9 mouse cellular contexts compared by ENCODE assay signal in the genomic region with DNA sequence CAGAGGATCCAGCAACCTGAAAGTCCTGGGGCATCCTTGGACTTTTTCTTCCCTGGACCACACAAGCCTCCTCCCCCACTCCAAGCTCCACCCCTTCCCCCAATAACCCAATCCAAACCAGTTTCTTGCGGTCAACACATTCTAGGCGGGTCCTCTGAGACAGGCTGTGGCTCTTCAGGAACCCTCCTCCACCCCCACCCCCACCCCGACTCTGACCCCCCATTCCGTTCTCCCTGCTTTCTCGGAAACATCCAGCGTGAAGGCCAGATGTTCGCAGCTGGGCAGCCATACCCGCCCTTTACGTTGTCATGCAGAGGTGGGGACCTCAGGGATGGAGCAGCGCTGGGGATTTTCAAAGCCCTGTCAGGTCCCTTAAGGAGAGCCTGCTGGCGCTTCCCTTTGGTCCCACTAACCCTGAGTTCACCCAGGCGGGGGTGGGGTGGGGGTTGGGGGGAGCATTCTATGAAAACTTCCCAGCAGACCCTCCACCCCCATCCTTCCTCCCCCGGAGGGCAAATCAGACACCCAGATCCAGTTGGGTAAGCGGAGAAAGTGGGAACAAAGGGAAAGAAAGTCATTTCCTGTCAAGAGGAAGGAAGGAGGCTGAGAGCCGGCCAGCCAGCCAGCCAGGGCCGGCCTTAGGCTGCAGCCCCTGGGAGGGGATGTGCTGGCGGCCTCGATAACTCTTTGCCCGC. TPM values are rescaled to one million over a fixed set of nuclear protein-coding genes. Genes with fewer than 3 reads are reported as not detected.
A peak's percentile ranks its signal among the peaks of the same experiment; 100 is the strongest.
DNase-seq lines count a peak whose midpoint lies in the region; ATAC-seq lines count a peak whose summit lies in the region.
"Had no signal": no experiment of that assay in that cellular context is flagged by ENCODE, and none has a peak within 500 bp of the region (broad histone marks: within the 10 kb centered on the region; RNA-seq: fewer than 3 reads in every experiment).

No protein-coding gene starts in this region.

- H3K4me1 ChIP-seq in forebrain, embryonic 15.5 days = peaks cover 18% of the 10 kb centered on the region
- peaks cover 36% of the 10 kb centered on the region for H3K4me1 ChIP-seq in intestine, embryonic 15.5 days (replicated peaks)

- no peak overlapping the region for H3K27ac ChIP-seq in forebrain, embryonic 15.5 days (replicated peaks)
- H3K27ac ChIP-seq in intestine, embryonic 15.5 days = peak overlapping the region; percentile 91

- H3K4me3 ChIP-seq in forebrain, embryonic 15.5 days = peak overlapping the region; percentile 57
- H3K4me3 ChIP-seq in intestine, embryonic 15.5 days (replicated peaks) = peak overlapping the region; percentile 74

- peak; percentile 96 for DNase-seq in ZHBTc4 (ENCODE audit: low read depth, low spot score)
- peak; percentile 91 for DNase-seq in lung, postnatal 10 days
- DNase-seq in layer of hippocampus, adult 18-20 months (ENCODE audit: low spot score in 2 of 2) = no peak
- DNase-seq in spleen, adult 18-20 months = no peak
- DNase-seq in spleen, postnatal 14 days (ENCODE audit: low spot score in 2 of 2) = no peak

- H3K9ac ChIP-seq in forebrain, embryonic 15.5 days (replicated peaks) = peak overlapping the region; percentile 16; the same call in 1 of the 2 replicates
- H3K9ac ChIP-seq in intestine, embryonic 15.5 days = peak overlapping the region; percentile 84

- H3K36me3 ChIP-seq in forebrain, embryonic 15.5 days = no peaks in the 10 kb centered on the region
- H3K36me3 ChIP-seq in intestine, embryonic 15.5 days = peaks cover 12% of the 10 kb centered on the region

- H3K9me3 ChIP-seq in forebrain, embryonic 15.5 days = no peaks in the 10 kb centered on the region
- H3K9me3 ChIP-seq in intestine, embryonic 15.5 days = no peaks in the 10 kb centered on the region

- 3% methylated on average over 19 of the region's 19 CpGs for WGBS in forebrain, embryonic 15.5 days
- WGBS in intestine, embryonic 15.5 days = 3% methylated on average over 19 of the region's 19 CpGs

- ATAC-seq in forebrain, embryonic 15.5 days (replicated peaks) = no peak
- ATAC-seq in intestine, embryonic 15.5 days = peak; percentile 57
- ATAC-seq in granulocyte monocyte progenitor cell, adult 5-6 weeks (replicated peaks; ENCODE audit: poor library complexity, severe bottlenecking) = no peak

- H3K27me3 ChIP-seq in forebrain, embryonic 15.5 days = peaks cover 25% of the 10 kb centered on the region
- no peaks in the 10 kb centered on the region for H3K27me3 ChIP-seq in intestine, embryonic 15.5 days (replicated peaks)

- H3K4me2 ChIP-seq in forebrain, embryonic 15.5 days (replicated peaks) = peak overlapping the region; percentile 91
- peak overlapping the region; percentile 90 for H3K4me2 ChIP-seq in intestine, embryonic 15.5 days (replicated peaks)

RNA-seq across cellular contexts. Expression of a gene that starts 7.5 kb away (rescaled TPM):
- 17.4 and 22.6 TPM in 2 replicates for polyA plus RNA-seq in forebrain, embryonic 15.5 days (2015; fragmentation: Nextera tagmentation; extraction: Ambion mirVana)
- polyA plus RNA-seq in intestine, embryonic 15.5 days (2015; fragmentation: Nextera tagmentation; extraction: Ambion mirVana) = 63.9 and 68.9 TPM in 2 replicates
- under 1 TPM; 0.61 to 0.74 TPM for total RNA-seq in layer of hippocampus, adult 18-20 months (2021)
- 0.11 and 0.36 TPM in 2 replicates for total RNA-seq in granulocyte monocyte progenitor cell, adult 5-6 weeks (2014; fragmentation: Nextera tagmentation)
- not detected in 2 replicates for total RNA-seq in granulocyte monocyte progenitor cell, adult 5-6 weeks (2017)

RNA-seq across cellular contexts. Expression of a gene that starts 20.1 kb away (rescaled TPM):
- 0.17 TPM in 2 replicates for polyA plus RNA-seq in forebrain, embryonic 15.5 days (2015; fragmentation: Nextera tagmentation; extraction: Ambion mirVana)
- polyA plus RNA-seq in intestine, embryonic 15.5 days (2015; fragmentation: Nextera tagmentation; extraction: Ambion mirVana) = 18.5 and 21.0 TPM in 2 replicates
- total RNA-seq in layer of hippocampus, adult 18-20 months (2021) = under 1 TPM; 0.32 to 0.51 TPM
- total RNA-seq in granulocyte monocyte progenitor cell, adult 5-6 weeks (2014; fragmentation: Nextera tagmentation) = 1.7 and 3.8 TPM in 2 replicates
- total RNA-seq in granulocyte monocyte progenitor cell, adult 5-6 weeks (2017) = 0.72 TPM in 1 of 2 replicates, not detected in the other
- total RNA-seq: neutrophil, adult 5-6 weeks had no signal

RNA-seq across cellular contexts. Expression of a gene that starts 25.3 kb away (rescaled TPM):
- polyA plus RNA-seq in forebrain, embryonic 15.5 days (2015; fragmentation: Nextera tagmentation; extraction: Ambion mirVana) = 0.06 and 0.14 TPM in 2 replicates
- 3.3 and 4.3 TPM in 2 replicates for polyA plus RNA-seq in intestine, embryonic 15.5 days (2015; fragmentation: Nextera tagmentation; extraction: Ambion mirVana)
- 1 to 10 TPM; 4.1 to 4.2 TPM for total RNA-seq in layer of hippocampus, adult 18-20 months (2021)
- not detected in 2 replicates for total RNA-seq in granulocyte monocyte progenitor cell, adult 5-6 weeks (2014; fragmentation: Nextera tagmentation)
- not detected in 2 replicates for total RNA-seq in granulocyte monocyte progenitor cell, adult 5-6 weeks (2017)

RNA-seq across cellular contexts. Expression of a gene that starts 59.9 kb away (rescaled TPM):
- polyA plus RNA-seq in forebrain, embryonic 15.5 days (2015; fragmentation: Nextera tagmentation; extraction: Ambion mirVana) = 18.5 and 18.9 TPM in 2 replicates
- 7.4 and 10.5 TPM in 2 replicates for polyA plus RNA-seq in intestine, embryonic 15.5 days (2015; fragmentation: Nextera tagmentation; extraction: Ambion mirVana)
- 10 to 100 TPM; 60.3 to 66.7 TPM for total RNA-seq in layer of hippocampus, adult 18-20 months (2021)
- 37.8 TPM in 2 replicates for total RNA-seq in granulocyte monocyte progenitor cell, adult 5-6 weeks (2014; fragmentation: Nextera tagmentation)
- 21.4 and 25.5 TPM in 2 replicates for total RNA-seq in granulocyte monocyte progenitor cell, adult 5-6 weeks (2017)

Comparison
In these comparisons a context has a peak if more than half of its experiments do, and no peak if none do; other contexts are left out.
1. DNase-seq: peak in ZHBTc4 (single experiment) and lung, postnatal 10 days (single experiment); none in layer of hippocampus, adult 18-20 months (0 of 2), spleen, adult 18-20 months (0 of 2) and spleen, postnatal 14 days (0 of 2).
2. RNA of a gene that starts 25.3 kb away (total RNA-seq): 4.1 to 4.2 TPM in layer of hippocampus, adult 18-20 months; not detected in granulocyte monocyte progenitor cell, adult 5-6 weeks; every median in the first group is over 4 times any median in the second.